Comparison of ENCODE assay signal across 29 mouse cellular contexts in genomic region chr10:40134906-40135305, GRCm38 (mm10). TPM values are rescaled to one million over a fixed set of nuclear protein-coding genes. Genes with fewer than 3 reads are reported as not detected.
DNase-seq lines count a peak whose midpoint lies in the region; ATAC-seq lines count a peak whose summit lies in the region.
"Had no signal": no experiment of that assay in that cellular context is flagged by ENCODE, and none has a peak within 500 bp of the region (broad histone marks: within the 10 kb centered on the region; RNA-seq: fewer than 3 reads in every experiment).

No protein-coding gene starts in this region.

- no peak overlapping the region for H3K9ac ChIP-seq in liver, embryonic 13.5 days
- H3K9ac ChIP-seq in liver, embryonic 15.5 days: no peak overlapping the region; the same call in 1 of the 2 replicates
- no peak overlapping the region for H3K9ac ChIP-seq in liver, embryonic 16.5 days (ENCODE audit: low read depth, low read length)
- H3K9ac ChIP-seq: embryonic facial prominence, embryonic 12.5 days; embryonic facial prominence, embryonic 15.5 days; forebrain, embryonic 13.5 days; forebrain, postnatal 0 days; heart, embryonic 15.5 days; hindbrain, embryonic 13.5 days had no signal

- peak overlapping the region; percentile 31 for H3K4me2 ChIP-seq in liver, embryonic 13.5 days
- H3K4me2 ChIP-seq in liver, embryonic 15.5 days: peak overlapping the region; percentile 58; the same call in 1 of the 2 replicates
- H3K4me2 ChIP-seq in liver, embryonic 16.5 days (ENCODE audit: low read depth, low read length): no peak overlapping the region
- H3K4me2 ChIP-seq: embryonic facial prominence, embryonic 12.5 days; embryonic facial prominence, embryonic 15.5 days; forebrain, embryonic 13.5 days; heart, embryonic 11.5 days; heart, embryonic 15.5 days; hindbrain, embryonic 13.5 days had no signal

- H3K27me3 ChIP-seq in heart, embryonic 10.5 days (ENCODE audit: insufficient read depth, poor library complexity, severe bottlenecking): no peaks in the 10 kb centered on the region
- no peaks in the 10 kb centered on the region for H3K27me3 ChIP-seq in liver, embryonic 13.5 days
- no peaks in the 10 kb centered on the region for H3K27me3 ChIP-seq in liver, embryonic 15.5 days
- H3K27me3 ChIP-seq in liver, embryonic 16.5 days (ENCODE audit: control insufficient read depth, insufficient read depth, low read depth, low read length): no peaks in the 10 kb centered on the region
- H3K27me3 ChIP-seq: embryonic facial prominence, embryonic 12.5 days; embryonic facial prominence, embryonic 15.5 days; heart, embryonic 15.5 days; hindbrain, embryonic 13.5 days had no signal

- H3K9me3 ChIP-seq in heart, embryonic 10.5 days: no peaks in the 10 kb centered on the region
- H3K9me3 ChIP-seq in liver, embryonic 13.5 days (replicated peaks): no peaks in the 10 kb centered on the region
- no peaks in the 10 kb centered on the region for H3K9me3 ChIP-seq in liver, embryonic 15.5 days (replicated peaks)
- H3K9me3 ChIP-seq in liver, embryonic 16.5 days (replicated peaks; ENCODE audit: control insufficient read depth, low read length): no peaks in the 10 kb centered on the region
- H3K9me3 ChIP-seq: embryonic facial prominence, embryonic 12.5 days; embryonic facial prominence, embryonic 15.5 days; forebrain, embryonic 10.5 days; forebrain, embryonic 13.5 days; heart, embryonic 15.5 days; hindbrain, embryonic 10.5 days; hindbrain, embryonic 13.5 days had no signal

- no peaks in the 10 kb centered on the region for H3K36me3 ChIP-seq in heart, embryonic 10.5 days
- peaks cover 42% of the 10 kb centered on the region for H3K36me3 ChIP-seq in liver, embryonic 13.5 days
- peaks cover 50% of the 10 kb centered on the region for H3K36me3 ChIP-seq in liver, embryonic 15.5 days (replicated peaks)
- peaks cover 7% of the 10 kb centered on the region; the same call in 1 of the 2 replicates for H3K36me3 ChIP-seq in liver, embryonic 16.5 days (ENCODE audit: control insufficient read depth, insufficient read depth)
- H3K36me3 ChIP-seq: embryonic facial prominence, embryonic 12.5 days; embryonic facial prominence, embryonic 15.5 days; forebrain, embryonic 10.5 days; heart, embryonic 15.5 days; hindbrain, embryonic 10.5 days; hindbrain, embryonic 13.5 days had no signal

- 85% methylated on average over 6 of the region's 6 CpGs for WGBS in heart, embryonic 10.5 days
- 87% methylated on average over 6 of the region's 6 CpGs for WGBS in liver, embryonic 13.5 days (ENCODE audit: insufficient replicate concordance)
- 91% methylated on average over 6 of the region's 6 CpGs for WGBS in liver, embryonic 15.5 days (ENCODE audit: insufficient replicate concordance)
- WGBS in liver, embryonic 16.5 days (ENCODE audit: insufficient replicate concordance): 89% methylated on average over 6 of the region's 6 CpGs

- no peak overlapping the region for H3K4me3 ChIP-seq in heart, embryonic 10.5 days
- no peak overlapping the region for H3K4me3 ChIP-seq in liver, embryonic 13.5 days (replicated peaks)
- H3K4me3 ChIP-seq in liver, embryonic 15.5 days (replicated peaks): no peak overlapping the region
- no peak overlapping the region for H3K4me3 ChIP-seq in liver, embryonic 16.5 days (ENCODE audit: low read depth, low read length)
- H3K4me3 ChIP-seq: embryonic facial prominence, embryonic 12.5 days; embryonic facial prominence, embryonic 15.5 days; forebrain, embryonic 10.5 days; forebrain, embryonic 13.5 days; gastrocnemius, adult 2 months; heart, adult 2 months; heart, embryonic 15.5 days; hindbrain, embryonic 10.5 days; hindbrain, embryonic 13.5 days had no signal

- DNase-seq in heart, embryonic 10.5 days (ENCODE audit: low spot score): peak; percentile 62
- DNase-seq in heart, adult 18-20 months: no peak
- DNase-seq in liver, embryonic 13.5 days: no peak
- no peak for DNase-seq in liver
- no peak for DNase-seq in left cerebral cortex, postnatal 36 days (ENCODE audit: low spot score in 2 of 2)
- DNase-seq: adrenal gland, adult 2 months; adrenal gland, postnatal 14 days; cerebellum, adult 11 months; cerebellum, adult 2 months; cerebellum, adult 9-11 months; cerebellum, postnatal 25 days; forebrain, postnatal 0 days; gastrocnemius, adult 2 months; gastrocnemius, postnatal 14 days; heart, adult 2 months; heart, postnatal 10 days; heart, postnatal 36 days had no signal

- no peak overlapping the region for H3K27ac ChIP-seq in heart, embryonic 10.5 days
- H3K27ac ChIP-seq in liver, embryonic 13.5 days: peak overlapping the region; percentile 99
- H3K27ac ChIP-seq in liver, embryonic 15.5 days (replicated peaks): peak overlapping the region; percentile 77
- H3K27ac ChIP-seq in liver, embryonic 16.5 days (ENCODE audit: low read length): peak overlapping the region; percentile 57
- H3K27ac ChIP-seq: embryonic facial prominence, embryonic 12.5 days; embryonic facial prominence, embryonic 15.5 days; forebrain, embryonic 10.5 days; forebrain, embryonic 13.5 days; gastrocnemius, adult 2 months; heart, adult 2 months; heart, embryonic 15.5 days; hindbrain, embryonic 10.5 days; hindbrain, embryonic 13.5 days had no signal

- ATAC-seq in liver, embryonic 13.5 days (ENCODE audit: low read depth): no peak
- no peak for ATAC-seq in liver, embryonic 15.5 days (ENCODE audit: insufficient read depth)
- ATAC-seq in liver, embryonic 16.5 days (ENCODE audit: low read depth): no peak
- ATAC-seq: CD4-positive, CD25-positive, alpha-beta regulatory T cell, adult 4 months; forebrain, embryonic 13.5 days; forebrain, postnatal 0 days; hindbrain, embryonic 16.5 days had no signal

- intact Hi-C loops in left cerebral cortex, postnatal 36 days (cut with DNase I): no loop called here

- H3K4me1 ChIP-seq in heart, embryonic 10.5 days: peaks cover 32% of the 10 kb centered on the region; the same call in 1 of the 2 replicates
- H3K4me1 ChIP-seq in liver, embryonic 13.5 days (replicated peaks): peaks cover 96% of the 10 kb centered on the region
- peaks cover 97% of the 10 kb centered on the region for H3K4me1 ChIP-seq in liver, embryonic 15.5 days (replicated peaks)
- peaks cover 86% of the 10 kb centered on the region for H3K4me1 ChIP-seq in liver, embryonic 16.5 days (ENCODE audit: control insufficient read depth, low read depth, low read length)
- H3K4me1 ChIP-seq: embryonic facial prominence, embryonic 12.5 days; embryonic facial prominence, embryonic 15.5 days; forebrain, embryonic 10.5 days; forebrain, embryonic 13.5 days; hindbrain, embryonic 10.5 days; hindbrain, embryonic 13.5 days had no signal

RNA-seq across cellular contexts. Expression of gene Slc16a10, which starts 7.2 kb away (rescaled TPM):
- 15.2 and 20.7 TPM in 2 replicates for polyA plus RNA-seq in heart, embryonic 10.5 days (2016; fragmentation: Nextera tagmentation; extraction: Ambion mirVana)
- total RNA-seq in heart, adult 18-20 months (2021): 10 to 100 TPM; 18.8 to 21.7 TPM
- 75.1 and 80.8 TPM in 2 replicates for polyA plus RNA-seq in liver, embryonic 13.5 days (2015; fragmentation: Nextera tagmentation; extraction: Ambion mirVana)
- 79.2 and 87.6 TPM in 2 replicates for polyA plus RNA-seq in liver, embryonic 15.5 days (2015; fragmentation: Nextera tagmentation; extraction: Ambion mirVana)
- polyA plus RNA-seq in liver, embryonic 16.5 days (2015; fragmentation: Nextera tagmentation; extraction: Ambion mirVana): 73.1 and 75.2 TPM in 2 replicates
- total RNA-seq in left cerebral cortex, postnatal 36 days (2021): 1 to 10 TPM; 2.6 to 3.1 TPM
